Mouse (Mus musculus) hindbrain, postnatal 0 days (tissue): ENCODE measurements at regions not wholly inside any gene's neighbourhood (a gene's known extent, or its start where the extent isn't known, plus 50 kb on each side); places are given as distances from the start of the nearest gene placed in this dataset.
A peak's percentile ranks its signal among the peaks of the same experiment; 100 is the strongest.

Experiments
- ATAC-seq: fragments of 200-750 bp; cut with Nextera tagmentation; 2 replicates; pipeline ENCODE4 v1.8.0; 2017; ENCODE audit warnings: mild to moderate bottlenecking, moderate TSS enrichment, moderate library complexity
- DNase-seq: peaks from one replicate; pipeline ENCODE4 v3.0.0-alpha.2; 2015; ENCODE audit warnings: low spot score
- H3K27ac ChIP-seq: fragments of 300-500 bp; sonication (generic); 2 replicates; pipeline ENCODE4 v1.5.1; 2014; ENCODE audit warnings: mild to moderate bottlenecking
- H3K27me3 ChIP-seq: fragments of 300-500 bp; sonication (generic); 2 replicates; pipeline ENCODE4 v1.6.1; 2014; ENCODE audit warnings: low read length, mixed read lengths; ENCODE audit not compliant: insufficient read depth
- H3K36me3 ChIP-seq: fragments of 300-500 bp; sonication (generic); 2 replicates; pipeline ENCODE4 v1.6.1; 2014; ENCODE audit warnings: low read length, mixed read lengths; ENCODE audit not compliant: insufficient read depth
- H3K4me1 ChIP-seq: fragments of 300-500 bp; sonication (generic); 2 replicates; pipeline ENCODE4 v1.6.1; 2014; ENCODE audit warnings: antibody characterized with exemption, low read length, mixed read lengths; ENCODE audit not compliant: insufficient read depth
- H3K4me2 ChIP-seq: fragments of 300-500 bp; sonication (generic); 2 replicates; pipeline ENCODE4 v1.6.1; 2014; ENCODE audit warnings: low read depth, mild to moderate bottlenecking, low read length, moderate library complexity, mixed read lengths
- H3K4me3 ChIP-seq: fragments of 300-500 bp; sonication (generic); 2 replicates; pipeline ENCODE4 v1.5.1; 2014; ENCODE audit warnings: low read length
- H3K9ac ChIP-seq: fragments of 300-500 bp; sonication (generic); replicated peaks from 2 replicates; pipeline ENCODE4 v1.6.1; 2014; ENCODE audit warnings: mild to moderate bottlenecking, low read length, moderate library complexity, mixed read lengths
- H3K9me3 ChIP-seq: fragments of 300-500 bp; sonication (generic); 2 replicates; pipeline ENCODE4 v1.6.1; 2016; ENCODE audit warnings: low read length, mixed read lengths
- CTCF ChIP-seq: IDR thresholded peaks from 2 replicates; pipeline ENCODE4 v1.5.1; 2016; ENCODE audit warnings: antibody characterized with exemption, control low read depth, low read depth
- WGBS: fragments of 180-500 bp; shearing (Covaris S2); extraction: QIAGEN DNeasy Blood & Tissue Kit; methylation state at CpG from one replicate; pipeline ENCODE4 v1.1.7; 2014; 5-methylcytosine and 5-hydroxymethylcytosine counted together

- TF ChIP-seq CTCF, result no peak
- WGBS, result 84% methylated on average over 5 of the region's 5 CpGs
- no peak for DNase-seq
- Histone ChIP-seq H3K4me3 (no peak overlapping the region), H3K9ac (no peak overlapping the region), H3K4me1 (no peaks in the 10 kb centered on the region), H3K27me3 (no peaks in the 10 kb centered on the region; the same call in 1 of the 2 replicates), H3K4me2 (no peak overlapping the region), H3K9me3 (no peaks in the 10 kb centered on the region), H3K36me3 (no peaks in the 10 kb centered on the region), H3K27ac (no peak overlapping the region)
- ATAC-seq, result no peak
Observed at GRCm38 (mm10) chr16:30179504-30179976, 87.8 kb downstream of the Cpn2 start.

- WGBS, result 57% methylated on average over 8 of the region's 8 CpGs
- Histone ChIP-seq H3K36me3 (no peaks in the 10 kb centered on the region), H3K4me2 (no peak overlapping the region), H3K27ac (no peak overlapping the region), H3K4me3 (no peak overlapping the region), H3K9ac (no peak overlapping the region), H3K4me1 (0 out of 2 replicates have a peak, but pooled peaks cover 4% of the 10 kb centered on the region), H3K27me3 (no peaks in the 10 kb centered on the region; the same call in 1 of the 2 replicates), H3K9me3 (no peaks in the 10 kb centered on the region)
- no peak for ATAC-seq
- no peak for TF ChIP-seq CTCF
- no peak for DNase-seq
Observed at GRCm38 (mm10) chr16:30181116-30181515, 86.2 kb downstream of the Cpn2 start.

GRCm38 (mm10) chr16:30184591-30185265 is 82.6 kb downstream of the Cpn2 start:
- H3K9ac ChIP-seq, result no peak overlapping the region
- no peaks in the 10 kb centered on the region; the same call in 1 of the 2 replicates for H3K27me3 ChIP-seq
- H3K4me3 ChIP-seq, result no peak overlapping the region
- ATAC-seq, result peak; percentile 68
- DNase-seq, result peak; percentile 74
- 0 out of 2 replicates have a peak, but pooled peaks cover 4% of the 10 kb centered on the region for H3K4me1 ChIP-seq
- 0 out of 2 replicates have a peak overlapping the region, but pooled peaks have one; percentile 41 for H3K27ac ChIP-seq
- TF ChIP-seq CTCF, result peak; percentile 43
- WGBS, result 19% methylated on average over 18 of the region's 18 CpGs
- no peaks in the 10 kb centered on the region for H3K9me3 ChIP-seq
- no peaks in the 10 kb centered on the region for H3K36me3 ChIP-seq
- 0 out of 2 replicates have a peak overlapping the region, but pooled peaks have one; percentile 5 for H3K4me2 ChIP-seq

GRCm38 (mm10) chr16:30185707-30186106 is 81.6 kb downstream of the Cpn2 start:
- H3K9ac ChIP-seq, result no peak overlapping the region
- H3K36me3 ChIP-seq, result no peaks in the 10 kb centered on the region
- 60% methylated on average over 7 of the region's 7 CpGs for WGBS
- H3K4me2 ChIP-seq, result no peak overlapping the region
- no peak overlapping the region for H3K4me3 ChIP-seq
- H3K4me1 ChIP-seq, result 0 out of 2 replicates have a peak, but pooled peaks cover 4% of the 10 kb centered on the region
- no peak overlapping the region; the same call in 1 of the 2 replicates for H3K27ac ChIP-seq
- H3K27me3 ChIP-seq, result no peaks in the 10 kb centered on the region; the same call in 1 of the 2 replicates
- ATAC-seq, result no peak
- no peaks in the 10 kb centered on the region for H3K9me3 ChIP-seq
- DNase-seq, result no peak
- TF ChIP-seq CTCF, result no peak

GRCm38 (mm10) chr16:30186201-30186700 is 81.0 kb downstream of the Cpn2 start:
- H3K4me2 ChIP-seq, result no peak overlapping the region
- no peaks in the 10 kb centered on the region; the same call in 1 of the 2 replicates for H3K27me3 ChIP-seq
- no peaks in the 10 kb centered on the region for H3K9me3 ChIP-seq
- ATAC-seq, result no peak
- no peak overlapping the region for H3K9ac ChIP-seq
- no peak overlapping the region for H3K27ac ChIP-seq
- no peak for TF ChIP-seq CTCF
- H3K4me3 ChIP-seq, result no peak overlapping the region
- H3K4me1 ChIP-seq, result 0 out of 2 replicates have a peak, but pooled peaks cover 4% of the 10 kb centered on the region
- no peak for DNase-seq
- H3K36me3 ChIP-seq, result no peaks in the 10 kb centered on the region
- 62% methylated on average over 15 of the region's 15 CpGs for WGBS

GRCm38 (mm10) chr16:30186701-30187270 is 80.5 kb downstream of the Cpn2 start:
- Histone ChIP-seq H3K9me3 (no peaks in the 10 kb centered on the region), H3K4me1 (0 out of 2 replicates have a peak, but pooled peaks cover 4% of the 10 kb centered on the region), H3K4me3 (no peak overlapping the region), H3K9ac (no peak overlapping the region), H3K36me3 (no peaks in the 10 kb centered on the region), H3K27me3 (no peaks in the 10 kb centered on the region; the same call in 1 of the 2 replicates), H3K27ac (no peak overlapping the region), H3K4me2 (no peak overlapping the region)
- DNase-seq (no peak), ATAC-seq (no peak)
- TF ChIP-seq CTCF, result no peak
- 77% methylated on average over 10 of the region's 10 CpGs for WGBS
